Mouse (Mus musculus): Measurements from ENCODE around the gene Wap. TPM values are rescaled to one million over a fixed set of nuclear protein-coding genes. Genes with fewer than 3 reads are reported as not detected.
A peak's percentile ranks its signal among the peaks of the same experiment; 100 is the strongest.

The Wap gene
- polyA plus RNA-seq, 1 experiment from 2014 or later: not detected

GRCm38 (mm10) chr11:6625478-6626387, 12.7 kb downstream of the Wap start, which contains the start of gene Tbrg4:
TSS of gene Tbrg4 (minus strand) at chr11:6626067.
- peak within 1 kb of the TSS; percentile 57 for H3K4me2 ChIP-seq (replicated peaks)
- under 1% methylated on average over 66 of the region's 66 CpGs for WGBS

GRCm38 (mm10) chr11:6624619-6625382, 13.6 kb downstream of the Wap start:
- Histone ChIP-seq H3K36me3 (peaks cover 45% of the 10 kb centered on the region), H3K4me2 (replicated peaks) (peak overlapping the region; percentile 57), H3K27me3 (no peaks in the 10 kb centered on the region), H3K4me3 (peak overlapping the region; percentile 76), H3K9ac (peak overlapping the region; percentile 71), H3K4me1 (peaks cover 29% of the 10 kb centered on the region), H3K27ac (no peak overlapping the region), H3K9me3 (replicated peaks) (no peaks in the 10 kb centered on the region)
- 72% methylated on average over 14 of the region's 14 CpGs for WGBS
- no peak for ATAC-seq (ENCODE audit: low FRiP score)

More at GRCm38 (mm10) chr11:6625478-6626387, 12.7 kb downstream of the Wap start, which contains the start of gene Tbrg4:
- peaks cover 36% of the 10 kb centered on the region for H3K36me3 ChIP-seq
- no peaks in the 10 kb centered on the region for H3K9me3 ChIP-seq (replicated peaks)
- H3K4me3 ChIP-seq: peak within 1 kb of the TSS; percentile 76
- peaks cover 29% of the 10 kb centered on the region for H3K4me1 ChIP-seq
- H3K27me3 ChIP-seq: no peaks in the 10 kb centered on the region
- H3K27ac ChIP-seq: peak within 1 kb of the TSS; percentile 86
- ATAC-seq (ENCODE audit: low FRiP score): peak; percentile 95
- peak within 1 kb of the TSS; percentile 71 for H3K9ac ChIP-seq

- H3K4me1 ChIP-seq: peaks cover 29% of the 10 kb centered on the region
- no peaks in the 10 kb centered on the region for H3K9me3 ChIP-seq (replicated peaks)
- H3K4me3 ChIP-seq: no peak overlapping the region
- H3K27me3 ChIP-seq: no peaks in the 10 kb centered on the region
- H3K36me3 ChIP-seq: peaks cover 56% of the 10 kb centered on the region
- no peak overlapping the region for H3K27ac ChIP-seq
- H3K4me2 ChIP-seq (replicated peaks): no peak overlapping the region
- WGBS: 91% methylated on average over 10 of the region's 10 CpGs
- no peak for ATAC-seq (ENCODE audit: low FRiP score)
- peak overlapping the region; percentile 41 for H3K9ac ChIP-seq
Measured at GRCm38 (mm10) chr11:6623704-6624103, 14.7 kb downstream of the Wap start.

GRCm38 (mm10) chr11:6615250-6616205, 22.9 kb downstream of the Wap start:
- H3K27me3 ChIP-seq: no peaks in the 10 kb centered on the region
- H3K9ac ChIP-seq: no peak overlapping the region
- H3K4me2 ChIP-seq (replicated peaks): no peak overlapping the region
- ATAC-seq (ENCODE audit: low FRiP score): no peak
- H3K27ac ChIP-seq: no peak overlapping the region
- WGBS: 92% methylated on average over 12 of the region's 12 CpGs
- no peaks in the 10 kb centered on the region for H3K9me3 ChIP-seq (replicated peaks)
- H3K36me3 ChIP-seq: peaks cover 80% of the 10 kb centered on the region
- H3K4me3 ChIP-seq: no peak overlapping the region
- H3K4me1 ChIP-seq: no peaks in the 10 kb centered on the region

- peaks cover 52% of the 10 kb centered on the region for H3K4me1 ChIP-seq
- peaks cover 7% of the 10 kb centered on the region; the same call in 1 of the 2 replicates for H3K27me3 ChIP-seq
- H3K36me3 ChIP-seq: peaks cover 25% of the 10 kb centered on the region
- 4% methylated on average over 33 of the region's 41 CpGs for WGBS
- peak within 1 kb of the TSS; percentile 82 for H3K9ac ChIP-seq
- peak within 1 kb of the TSS; percentile 59 for H3K4me3 ChIP-seq
- no peaks in the 10 kb centered on the region for H3K9me3 ChIP-seq (replicated peaks)
- ATAC-seq (ENCODE audit: low FRiP score): peak; percentile 93
- peak within 1 kb of the TSS; percentile 97 for H3K27ac ChIP-seq
- H3K4me2 ChIP-seq (replicated peaks): peak within 1 kb of the TSS; percentile 76
Measured at GRCm38 (mm10) chr11:6605491-6606399, 32.7 kb downstream of the Wap start, which contains the start of gene Nacad. TSS of gene Nacad (minus strand) at chr11:6606053.

- peak overlapping the region; percentile 59 for H3K4me3 ChIP-seq
- peak overlapping the region; percentile 97 for H3K27ac ChIP-seq
- peaks cover 28% of the 10 kb centered on the region for H3K36me3 ChIP-seq
- 13% methylated on average over 13 of the region's 13 CpGs for WGBS
- ATAC-seq (ENCODE audit: low FRiP score): no peak; the same call in none of the 2 replicates
- H3K4me1 ChIP-seq: peaks cover 59% of the 10 kb centered on the region
- H3K9me3 ChIP-seq (replicated peaks): no peaks in the 10 kb centered on the region
- H3K27me3 ChIP-seq: peaks cover 7% of the 10 kb centered on the region; the same call in 1 of the 2 replicates
- peak overlapping the region; percentile 82 for H3K9ac ChIP-seq
- H3K4me2 ChIP-seq (replicated peaks): peak overlapping the region; percentile 76
Measured at GRCm38 (mm10) chr11:6605021-6605481, 33.4 kb downstream of the Wap start.

- Histone ChIP-seq H3K4me3 (peak overlapping the region; percentile 59), H3K27ac (peak overlapping the region; percentile 97), H3K4me1 (peaks cover 64% of the 10 kb centered on the region), H3K9ac (peak overlapping the region; percentile 82), H3K4me2 (replicated peaks) (peak overlapping the region; percentile 76), H3K36me3 (peaks cover 29% of the 10 kb centered on the region), H3K9me3 (replicated peaks) (no peaks in the 10 kb centered on the region), H3K27me3 (peaks cover 7% of the 10 kb centered on the region; the same call in 1 of the 2 replicates)
- ATAC-seq (ENCODE audit: low FRiP score): no peak
Measured at GRCm38 (mm10) chr11:6604604-6604936, 33.9 kb downstream of the Wap start.

GRCm38 (mm10) chr11:6603887-6604603, 34.4 kb downstream of the Wap start:
- Histone ChIP-seq H3K9ac (peak overlapping the region; percentile 82), H3K4me1 (peaks cover 69% of the 10 kb centered on the region), H3K27ac (peak overlapping the region; percentile 97), H3K4me2 (replicated peaks) (peak overlapping the region; percentile 76), H3K9me3 (replicated peaks) (no peaks in the 10 kb centered on the region), H3K27me3 (peaks cover 7% of the 10 kb centered on the region; the same call in 1 of the 2 replicates), H3K36me3 (peaks cover 29% of the 10 kb centered on the region), H3K4me3 (peak overlapping the region; percentile 59)
- WGBS: 20% methylated on average over 12 of the region's 12 CpGs
- peak; percentile 41 for ATAC-seq (ENCODE audit: low FRiP score)

GRCm38 (mm10) chr11:6603224-6603623, 35.2 kb downstream of the Wap start:
- H3K4me2 ChIP-seq (replicated peaks): peak overlapping the region; percentile 76
- WGBS: 80% methylated on average over 9 of the region's 9 CpGs
- peak overlapping the region; percentile 97; the same call in 1 of the 2 replicates for H3K27ac ChIP-seq
- H3K4me3 ChIP-seq: peak overlapping the region; percentile 59
- H3K9ac ChIP-seq: 0 out of 2 replicates have a peak overlapping the region, but pooled peaks have one; percentile 82
- ATAC-seq (ENCODE audit: low FRiP score): no peak
- H3K36me3 ChIP-seq: peaks cover 30% of the 10 kb centered on the region
- peaks cover 7% of the 10 kb centered on the region; the same call in 1 of the 2 replicates for H3K27me3 ChIP-seq
- H3K9me3 ChIP-seq (replicated peaks): no peaks in the 10 kb centered on the region
- peaks cover 77% of the 10 kb centered on the region for H3K4me1 ChIP-seq

GRCm38 (mm10) chr11:6602662-6603061, 35.8 kb downstream of the Wap start:
- H3K4me2 ChIP-seq (replicated peaks): peak overlapping the region; percentile 76
- WGBS: 84% methylated on average over 9 of the region's 9 CpGs

More at GRCm38 (mm10) chr11:6602662-6603061, 35.8 kb downstream of the Wap start:
- peaks cover 7% of the 10 kb centered on the region; the same call in 1 of the 2 replicates for H3K27me3 ChIP-seq
- H3K4me1 ChIP-seq: peaks cover 83% of the 10 kb centered on the region
- peak overlapping the region; percentile 59 for H3K4me3 ChIP-seq
- peak overlapping the region; percentile 45 for H3K9ac ChIP-seq
- H3K9me3 ChIP-seq (replicated peaks): no peaks in the 10 kb centered on the region
- ATAC-seq (ENCODE audit: low FRiP score): no peak
- H3K36me3 ChIP-seq: peaks cover 36% of the 10 kb centered on the region
- H3K27ac ChIP-seq: no peak overlapping the region

All from hindbrain, embryonic 12.5 days (tissue).